Mouse (Mus musculus) left cerebral cortex, adult 18-20 months (tissue): Measurements from ENCODE around the gene Trrap. TPM values are rescaled to one million over a fixed set of nuclear protein-coding genes. Genes with fewer than 3 reads are reported as not detected.

Experiments
- DNase-seq, 2 experiments: peaks; one replicate each; pipeline ENCODE4 v3.0.0; 2021 to 2022; ENCODE audit warnings: low spot score in 2 of 2, mixed read lengths in 1 of 2
- total RNA-seq, 2 experiments: library from RNA; stranded (reverse); gene quantifications; 2 replicates each; pipeline ENCODE4 v1.2.3; 2021

The Trrap gene
- total RNA-seq, 2 experiments from 2014 or later = 138 to 146 TPM

DNA sequence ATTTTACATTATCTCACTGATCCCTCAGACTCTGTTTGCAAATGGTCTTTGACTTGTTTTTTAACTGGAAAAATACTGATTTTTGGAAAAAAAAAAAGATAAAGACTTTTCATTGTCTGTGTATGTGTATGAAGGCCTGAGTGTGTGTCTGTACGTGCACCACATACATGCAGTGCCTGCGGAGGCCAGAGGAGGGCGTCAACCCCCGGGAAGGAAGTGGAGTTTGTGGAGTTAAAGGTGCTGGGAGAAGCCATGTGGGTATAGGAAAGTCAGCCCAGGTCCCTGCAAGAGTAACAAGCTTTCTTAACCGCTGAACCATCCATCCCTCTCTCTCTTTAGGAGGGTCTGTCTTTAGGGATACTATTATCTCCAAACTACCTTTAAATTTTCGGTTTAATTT, 5.7 kb downstream of the Trrap start:
- DNase-seq = no peak

DNA sequence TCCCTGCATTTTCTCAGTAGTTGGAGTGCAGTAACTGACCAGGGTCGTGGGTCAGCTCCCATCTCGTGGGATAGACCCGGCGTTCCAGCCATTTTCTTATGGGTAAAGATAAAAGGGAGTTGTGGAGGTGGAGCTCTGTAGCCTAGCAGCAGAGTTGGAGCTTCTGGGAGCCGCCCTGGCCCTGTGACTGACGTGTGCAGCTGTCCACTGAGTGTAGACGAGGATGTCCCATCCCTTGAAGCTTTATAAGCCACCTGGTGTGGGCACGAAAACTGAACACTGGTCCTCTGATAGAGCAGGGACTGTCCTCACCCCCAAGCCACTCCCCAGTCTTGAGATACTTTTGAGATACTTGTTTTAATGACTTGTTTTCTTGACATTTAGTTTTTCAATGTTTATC, 13.1 kb downstream of the Trrap start:
- DNase-seq = no peak

- no peak for DNase-seq
Measured at GRCm38 (mm10) chr5:144786464-144786863, 18.9 kb downstream of the Trrap start.

- no peak for DNase-seq
Measured at GRCm38 (mm10) chr5:144793374-144793773, 25.8 kb downstream of the Trrap start.

DNA sequence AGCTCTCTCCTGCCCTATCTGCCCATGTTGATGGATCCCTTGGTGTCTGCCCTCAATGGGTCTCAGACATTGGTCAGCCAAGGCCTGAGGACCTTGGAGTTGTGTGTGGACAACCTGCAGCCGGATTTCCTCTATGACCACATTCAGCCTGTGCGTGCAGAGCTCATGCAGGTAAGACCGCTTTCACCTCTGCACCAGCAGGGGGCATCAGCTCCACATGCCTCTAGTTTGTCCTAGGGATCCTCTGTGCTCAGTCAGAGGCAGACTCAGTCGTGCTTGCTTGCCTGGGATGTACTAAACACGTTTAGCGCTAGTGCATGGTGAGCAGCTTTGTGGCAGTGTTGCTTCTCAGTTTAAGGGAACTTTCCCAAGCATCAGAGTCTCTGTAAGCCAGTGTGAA, 27.2 kb downstream of the Trrap start:
- peak; percentile 26 to 52 for DNase-seq

DNA sequence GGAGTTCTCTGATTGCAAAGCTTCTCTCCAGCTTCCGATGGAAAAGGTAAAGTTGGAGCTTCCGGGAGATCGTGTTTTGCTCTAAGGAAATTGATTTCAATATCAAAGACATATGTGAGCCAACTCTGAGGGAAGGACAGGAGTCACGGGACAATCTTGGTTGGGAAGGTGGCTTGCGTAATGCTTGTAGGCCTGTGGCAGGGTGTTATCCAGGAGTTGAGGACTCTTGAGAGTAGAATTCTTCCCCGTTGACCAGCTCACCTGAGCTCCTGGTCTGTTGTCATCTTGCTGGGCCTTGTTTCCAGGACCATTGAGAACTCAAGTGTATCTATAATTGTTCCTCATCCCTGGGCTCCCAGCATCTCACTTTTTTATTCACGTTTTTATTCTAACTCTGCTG, 29.6 kb downstream of the Trrap start:
- no peak for DNase-seq

- DNase-seq = no peak
Measured at GRCm38 (mm10) chr5:144803066-144803465, 35.5 kb downstream of the Trrap start.

DNA sequence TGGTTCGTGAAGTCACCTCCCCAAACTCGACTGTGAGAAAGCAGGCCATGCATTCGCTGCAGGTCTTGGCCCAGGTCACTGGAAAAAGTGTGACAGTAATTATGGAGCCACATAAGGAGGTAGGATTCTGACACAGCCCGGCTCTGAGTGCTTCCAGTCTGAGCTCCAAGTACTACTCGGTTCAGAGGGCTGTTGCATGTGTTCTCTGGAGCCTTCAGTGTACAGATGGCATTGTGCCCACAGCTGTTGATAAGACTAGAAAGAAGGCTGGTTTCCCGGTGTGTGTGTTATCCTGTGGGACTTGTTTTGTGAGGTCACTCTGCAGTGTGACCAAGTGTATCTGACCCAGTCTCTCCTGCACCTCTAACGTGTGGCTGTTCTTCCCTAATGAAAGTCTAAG, 36.6 kb downstream of the Trrap start:
- DNase-seq = no peak

GRCm38 (mm10) chr5:144806931-144807330, 39.4 kb downstream of the Trrap start:
- DNase-seq = no peak

DNA sequence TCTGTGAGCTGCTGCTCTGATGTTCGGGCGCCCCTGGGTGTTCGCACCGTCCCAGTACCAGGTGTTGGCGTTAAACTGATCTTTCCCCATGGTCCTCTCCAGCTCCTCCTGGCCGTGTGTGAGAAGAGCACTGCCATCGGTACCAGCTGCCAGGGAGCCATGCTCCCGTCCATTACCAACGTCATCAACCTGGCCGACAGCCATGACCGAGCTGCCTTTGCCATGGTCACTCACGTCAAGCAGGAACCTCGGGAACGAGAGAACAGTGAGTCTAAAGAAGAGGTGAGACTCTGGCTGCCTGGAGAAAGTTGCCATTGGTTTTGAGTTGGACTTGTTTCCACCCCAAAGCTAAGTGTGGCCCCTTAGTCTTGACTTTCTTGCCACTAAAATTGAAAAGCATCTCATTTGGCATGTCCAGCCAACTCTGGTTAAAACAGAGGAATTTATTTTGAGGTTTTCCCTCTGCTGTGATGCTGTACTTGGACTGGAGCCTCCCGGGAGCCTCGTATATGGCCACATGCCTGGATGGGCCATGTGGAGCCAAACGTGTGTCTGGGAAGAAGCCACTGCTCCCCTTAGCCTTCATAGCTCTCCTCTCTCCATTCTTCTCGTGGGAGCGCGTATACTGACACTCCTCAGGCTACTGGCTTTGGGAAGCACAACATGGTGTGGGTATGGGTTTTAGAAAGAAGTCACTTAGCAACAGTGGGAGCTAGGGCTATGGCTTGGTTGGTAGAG, 61.0 kb downstream of the Trrap start:
- DNase-seq = peak; percentile 22 to 33

DNA sequence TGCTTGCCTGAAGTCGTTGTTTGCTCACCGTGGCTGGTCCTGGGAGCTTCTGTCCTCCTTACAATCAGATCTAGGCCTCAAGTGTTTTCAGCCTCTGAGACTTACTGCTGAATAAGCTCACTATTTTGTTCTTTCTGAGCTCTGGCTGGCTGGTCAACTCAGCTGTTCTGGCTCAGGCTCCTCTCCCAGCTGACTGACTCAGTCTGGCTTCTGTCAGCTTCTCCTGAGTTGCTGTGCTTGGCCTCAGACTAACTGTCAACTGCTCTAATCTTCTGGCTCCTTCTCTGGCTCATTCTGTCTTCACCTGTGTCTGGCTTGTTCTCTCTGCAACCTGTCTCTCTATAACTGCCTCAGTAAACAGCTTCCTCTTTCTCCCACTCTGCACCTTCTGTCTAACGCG, 62.1 kb downstream of the Trrap start:
- no peak for DNase-seq

DNA sequence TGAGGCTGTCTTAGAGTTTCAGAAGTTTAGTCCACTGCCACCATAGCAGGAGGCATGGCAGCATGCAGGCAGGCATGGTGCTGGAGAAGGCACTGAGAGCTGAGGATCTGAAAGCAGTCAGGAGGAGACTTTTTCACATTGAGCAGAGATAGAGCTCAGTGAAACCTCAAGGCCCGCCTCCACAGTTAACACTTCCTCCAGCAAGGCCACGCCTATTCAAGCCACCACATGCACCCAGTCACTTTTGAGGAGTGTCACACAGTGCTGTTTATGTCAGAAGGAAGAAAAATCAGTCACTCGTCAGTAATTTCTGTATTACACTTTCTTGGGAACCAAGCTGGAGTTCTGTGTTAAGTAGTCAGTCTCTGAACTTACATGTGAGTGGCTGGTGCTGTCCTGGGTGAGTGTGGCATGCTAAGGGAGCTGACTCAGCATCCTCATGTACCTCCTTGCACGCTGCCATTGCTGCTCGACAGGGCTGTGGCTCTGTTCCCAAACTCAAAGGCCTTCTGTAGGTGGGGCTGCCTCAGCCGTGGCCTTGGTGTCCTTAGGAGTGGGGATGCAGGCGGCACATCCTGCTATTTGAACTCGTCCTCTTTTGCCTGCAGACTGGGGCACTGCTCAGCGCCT, 64.4 kb downstream of the Trrap start:
- DNase-seq = no peak

DNA sequence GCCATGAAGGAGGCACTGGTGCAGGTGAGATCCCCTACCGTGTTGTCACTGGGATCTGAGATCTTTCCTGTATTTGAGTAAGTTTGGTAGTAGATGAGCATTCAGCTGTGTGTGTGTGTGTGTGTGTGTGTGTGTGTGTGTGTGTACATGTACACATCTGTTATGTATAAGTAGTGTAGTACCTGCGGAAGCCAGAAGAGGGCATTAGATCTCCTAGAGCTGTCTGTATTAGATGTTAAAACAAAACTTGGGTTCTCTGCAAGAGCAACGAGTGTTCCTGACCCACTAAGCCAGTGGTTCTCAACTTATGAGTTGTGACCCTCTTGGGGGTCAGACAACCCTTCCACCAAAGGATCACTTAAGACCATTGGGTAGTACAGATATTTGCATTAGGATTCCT, 68.6 kb downstream of the Trrap start:
- DNase-seq = peak in 1 of 2 experiments; percentile 54

GRCm38 (mm10) chr5:144845352-144845751, 77.8 kb downstream of the Trrap start:
- peak in 1 of 2 experiments; percentile 36 for DNase-seq

DNA sequence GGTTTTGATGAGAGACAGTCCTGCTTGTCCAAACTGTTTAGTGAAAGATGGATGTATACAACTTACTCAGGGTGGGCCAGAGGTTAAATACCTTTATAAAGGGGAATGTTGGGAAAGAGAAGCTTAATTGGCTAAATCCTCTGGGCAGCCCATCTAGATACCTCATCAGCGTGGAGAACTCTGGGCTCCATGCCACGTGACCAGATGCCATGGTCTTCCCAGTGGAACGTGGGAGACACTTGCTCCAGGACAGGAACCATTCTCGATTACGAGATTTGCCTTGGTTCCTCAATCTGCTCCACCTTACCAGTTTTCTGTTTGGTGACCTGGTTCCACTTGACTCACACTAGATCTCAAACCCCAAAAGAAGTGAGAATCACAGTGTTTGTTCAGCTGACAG, 81.2 kb downstream of the Trrap start:
- no peak for DNase-seq

DNA sequence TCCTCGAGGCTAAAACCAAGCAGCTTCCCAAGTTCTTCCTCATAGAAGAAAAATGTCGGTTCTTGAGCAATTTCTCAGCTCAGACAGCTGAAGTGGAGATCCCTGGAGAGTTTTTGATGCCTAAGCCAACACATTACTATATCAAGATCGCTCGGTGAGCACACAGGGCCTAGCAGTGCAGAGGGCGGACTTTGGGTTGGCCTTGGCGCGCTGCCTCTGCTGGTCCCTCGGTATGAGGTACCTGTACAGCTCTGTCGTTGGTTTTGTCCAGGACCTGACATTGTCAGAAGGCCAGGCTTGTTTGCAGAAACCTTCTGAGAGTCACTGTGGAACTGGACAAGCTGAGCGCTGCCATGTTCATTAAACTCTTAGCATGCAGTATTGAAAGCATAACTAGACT, 82.4 kb downstream of the Trrap start:
- no peak for DNase-seq

DNA sequence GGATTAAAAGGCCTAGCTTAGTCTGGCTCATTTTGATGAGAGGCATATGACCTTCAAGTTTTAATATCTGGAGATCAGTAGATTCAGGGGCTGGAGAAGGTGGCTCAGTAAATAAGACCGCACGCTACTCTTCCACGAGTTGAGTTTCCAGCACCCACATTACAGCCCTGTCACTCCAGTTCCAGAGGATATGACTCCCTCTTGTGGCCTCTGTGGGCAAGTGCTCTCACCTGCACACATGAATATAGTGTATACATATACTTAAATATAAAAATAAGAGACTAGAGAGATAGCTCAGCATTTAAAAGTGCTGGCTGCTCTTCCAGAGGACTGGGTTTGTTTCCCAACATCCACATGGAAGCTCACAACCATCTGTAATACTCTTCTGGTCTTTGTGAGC, 84.3 kb downstream of the Trrap start:
- no peak for DNase-seq

GRCm38 (mm10) chr5:144853931-144854330, 86.4 kb downstream of the Trrap start:
- DNase-seq = no peak

DNA sequence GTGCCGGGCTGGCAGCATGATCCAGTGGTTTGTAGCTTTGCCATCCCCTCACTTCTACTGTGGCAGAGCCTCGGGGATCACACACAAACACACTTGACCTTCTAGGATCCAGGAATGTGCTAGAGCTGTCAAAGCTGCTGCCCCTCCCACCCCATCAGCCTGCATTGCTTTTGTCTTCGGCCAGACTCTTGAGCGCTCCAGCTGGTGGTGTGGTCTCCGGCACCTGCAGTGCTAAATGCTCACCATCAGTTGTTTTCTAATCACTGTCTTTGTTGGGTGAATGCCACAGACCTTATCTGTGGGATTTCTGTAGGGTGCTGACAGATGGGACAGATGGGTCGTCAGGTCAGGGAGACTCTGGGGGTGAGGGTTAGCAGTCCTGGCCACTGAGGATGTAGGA, 88.4 kb downstream of the Trrap start:
- DNase-seq = no peak

- DNase-seq = no peak
Measured at GRCm38 (mm10) chr5:144858527-144858926, 91.0 kb downstream of the Trrap start.

- no peak for DNase-seq
Measured at GRCm38 (mm10) chr5:144859284-144859683, 91.8 kb downstream of the Trrap start.

DNA sequence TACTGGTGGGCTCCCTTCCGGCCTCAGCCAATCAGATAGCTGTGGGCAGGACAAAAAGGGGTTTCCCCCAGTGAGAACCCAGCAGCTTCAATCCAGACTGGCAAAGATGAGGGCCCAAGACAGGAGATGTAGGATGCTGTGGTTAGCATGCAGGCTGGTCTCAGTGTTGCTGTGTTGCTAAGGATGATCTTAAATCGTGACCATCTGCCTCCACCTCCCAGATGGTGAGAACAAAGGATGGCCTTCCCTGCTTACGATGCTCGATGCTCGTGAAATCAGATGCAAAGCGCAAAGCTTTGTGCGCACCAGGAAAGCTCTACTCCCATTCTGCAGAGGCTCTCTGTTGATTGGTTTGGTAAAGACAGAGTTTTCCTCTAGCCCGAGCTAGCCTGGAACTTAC, 93.4 kb downstream of the Trrap start:
- DNase-seq = peak in 1 of 2 experiments; percentile 50

DNA sequence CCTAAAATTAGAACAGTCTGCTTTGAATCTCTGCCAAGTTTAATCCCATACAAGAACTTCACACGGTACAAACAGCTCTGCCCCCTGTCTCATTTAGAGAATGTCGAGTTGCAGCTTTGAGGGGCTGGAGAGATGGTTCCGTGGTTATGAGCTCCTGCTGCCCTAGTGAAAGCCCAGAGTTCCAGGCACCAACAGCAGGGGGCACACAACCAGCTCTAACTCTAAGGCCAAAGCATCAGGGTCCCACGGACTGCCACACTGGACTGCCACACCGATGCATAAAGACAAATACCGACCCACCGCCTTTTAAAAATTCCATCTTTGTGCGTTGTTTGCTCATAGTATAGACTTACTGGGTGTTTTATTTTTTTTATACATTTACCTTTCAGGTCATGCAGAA, 99.4 kb downstream of the Trrap start:
- DNase-seq = no peak
